Mouse (Mus musculus): ENCODE measurements around the gene Olfr364-ps1. TPM values are rescaled to one million over a fixed set of nuclear protein-coding genes. Genes with fewer than 3 reads are reported as not detected.

Gene Olfr364-ps1
- not detected in 2 replicates for polyA plus RNA-seq (2015; fragmentation: Nextera tagmentation; extraction: Ambion mirVana)

- Histone ChIP-seq H3K27me3 (replicated peaks; ENCODE audit: insufficient read depth, low read length) (no peaks in the 10 kb centered on the region), H3K36me3 (ENCODE audit: insufficient read depth, low read length) (no peaks in the 10 kb centered on the region), H3K9me3 (ENCODE audit: low read length) (no peaks in the 10 kb centered on the region), H3K4me1 (ENCODE audit: insufficient read depth, low read depth, low read length) (no peaks in the 10 kb centered on the region), H3K4me2 (replicated peaks; ENCODE audit: low read depth, low read length) (no peak within 1 kb of the TSS), H3K27ac (ENCODE audit: low read length) (no peak within 1 kb of the TSS), H3K9ac (replicated peaks; ENCODE audit: low read depth) (no peak within 1 kb of the TSS), H3K4me3 (ENCODE audit: low read depth, low read length) (no peak within 1 kb of the TSS)
- WGBS: 82% methylated on average over 3 of the region's 3 CpGs
- ATAC-seq (no peak), DNase-seq (ENCODE audit: low spot score) (no peak)
- no peak for TF ChIP-seq CTCF (IDR thresholded peaks at IDR 0.05)
- TF ChIP-seq EP300 (IDR thresholded peaks at IDR 0.05): no peak
These were observed at the start of gene Olfr364-ps1 for GRCm38 (mm10) chr2:37139022-37139421. Gene Olfr364-ps1 (plus strand): TSS chr2:37139322.

GRCm38 (mm10) chr2:37117810-37118209 is 21.3 kb upstream of the Olfr364-ps1 start, which contains the start of gene Olfr362:
Gene Olfr362 (minus strand): TSS chr2:37117910.
- no peak within 1 kb of the TSS for H3K4me3 ChIP-seq (ENCODE audit: low read depth, low read length)
- H3K36me3 ChIP-seq (ENCODE audit: insufficient read depth, low read length): no peaks in the 10 kb centered on the region
- 92% methylated on average over 1 of the region's 1 CpGs for WGBS
- TF ChIP-seq EP300 (IDR thresholded peaks at IDR 0.05) (no peak), CTCF (IDR thresholded peaks at IDR 0.05) (no peak)
- H3K4me1 ChIP-seq (ENCODE audit: insufficient read depth, low read depth, low read length): no peaks in the 10 kb centered on the region
- no peak within 1 kb of the TSS for H3K4me2 ChIP-seq (replicated peaks; ENCODE audit: low read depth, low read length)
- H3K9me3 ChIP-seq (ENCODE audit: low read length): no peaks in the 10 kb centered on the region
- ATAC-seq: no peak
- H3K27me3 ChIP-seq (replicated peaks; ENCODE audit: insufficient read depth, low read length): no peaks in the 10 kb centered on the region
- no peak within 1 kb of the TSS for H3K9ac ChIP-seq (replicated peaks; ENCODE audit: low read depth)
- no peak for DNase-seq (ENCODE audit: low spot score)
- H3K27ac ChIP-seq (ENCODE audit: low read length): no peak within 1 kb of the TSS

DNA sequence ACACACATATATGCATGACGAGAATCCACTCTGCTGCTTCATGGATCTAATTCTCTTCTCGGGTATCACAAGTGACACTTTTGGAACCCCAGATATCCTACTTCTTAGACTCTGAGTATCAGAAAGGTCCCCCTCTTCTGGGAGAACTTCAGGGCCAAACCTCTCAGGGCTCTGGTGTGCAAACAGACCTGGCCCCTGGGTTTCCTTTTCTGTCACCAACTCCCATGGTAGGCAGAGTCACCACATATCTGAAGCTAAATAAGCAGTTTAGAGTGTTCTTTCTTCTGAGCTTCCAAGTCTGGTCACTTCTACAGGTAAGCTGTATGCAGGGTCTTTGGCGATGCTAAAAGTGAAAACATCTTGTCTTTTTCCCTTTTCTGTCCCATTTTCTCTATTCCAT is 48.8 kb downstream of the Olfr364-ps1 start, which contains the start of gene Olfr365:
Gene Olfr365 (plus strand): TSS at position 301 of the 400 bp plus-strand sequence.
- no peak within 1 kb of the TSS for H3K27ac ChIP-seq (ENCODE audit: low read length)
- TF ChIP-seq EP300 (IDR thresholded peaks at IDR 0.05) (no peak), CTCF (IDR thresholded peaks at IDR 0.05) (no peak)
- H3K4me3 ChIP-seq (ENCODE audit: low read depth, low read length): no peak within 1 kb of the TSS
- no peaks in the 10 kb centered on the region for H3K9me3 ChIP-seq (ENCODE audit: low read length)
- no peaks in the 10 kb centered on the region for H3K4me1 ChIP-seq (ENCODE audit: insufficient read depth, low read depth, low read length)
- ATAC-seq (no peak), DNase-seq (ENCODE audit: low spot score) (no peak)
- H3K27me3 ChIP-seq (replicated peaks; ENCODE audit: insufficient read depth, low read length): no peaks in the 10 kb centered on the region
- 53% methylated on average over 3 of the region's 3 CpGs for WGBS
- no peak within 1 kb of the TSS for H3K4me2 ChIP-seq (replicated peaks; ENCODE audit: low read depth, low read length)
- no peak within 1 kb of the TSS for H3K9ac ChIP-seq (replicated peaks; ENCODE audit: low read depth)
- H3K36me3 ChIP-seq (ENCODE audit: insufficient read depth, low read length): no peaks in the 10 kb centered on the region

Other genes with a start within 250 kb of the Olfr364-ps1 start
- not detected in 2 replicates for gene Olfr353, start 246.4 kb upstream of the Olfr364-ps1 start, polyA plus RNA-seq (2015; fragmentation: Nextera tagmentation; extraction: Ambion mirVana)
- not detected in 2 replicates for gene Olfr354, start 233.6 kb upstream of the Olfr364-ps1 start, polyA plus RNA-seq (2015; fragmentation: Nextera tagmentation; extraction: Ambion mirVana)
- not detected in 2 replicates for gene Olfr355, start 210.4 kb upstream of the Olfr364-ps1 start, polyA plus RNA-seq (2015; fragmentation: Nextera tagmentation; extraction: Ambion mirVana)
- gene Olfr356, start 202.2 kb upstream of the Olfr364-ps1 start, polyA plus RNA-seq (2015; fragmentation: Nextera tagmentation; extraction: Ambion mirVana): not detected in 2 replicates
- gene Olfr357, start 145.5 kb upstream of the Olfr364-ps1 start, polyA plus RNA-seq (2015; fragmentation: Nextera tagmentation; extraction: Ambion mirVana): not detected in 2 replicates
- not detected in 2 replicates for gene Olfr358, start 130.0 kb upstream of the Olfr364-ps1 start, polyA plus RNA-seq (2015; fragmentation: Nextera tagmentation; extraction: Ambion mirVana)
- gene Olfr360, start 73.6 kb upstream of the Olfr364-ps1 start, polyA plus RNA-seq (2015; fragmentation: Nextera tagmentation; extraction: Ambion mirVana): not detected in 2 replicates
- not detected in 2 replicates for gene Olfr361, start 50.0 kb upstream of the Olfr364-ps1 start, polyA plus RNA-seq (2015; fragmentation: Nextera tagmentation; extraction: Ambion mirVana)
- gene Olfr362, start 21.4 kb upstream of the Olfr364-ps1 start, polyA plus RNA-seq (2015; fragmentation: Nextera tagmentation; extraction: Ambion mirVana): not detected in 2 replicates
- gene Olfr365, start 48.9 kb downstream of the Olfr364-ps1 start, polyA plus RNA-seq (2015; fragmentation: Nextera tagmentation; extraction: Ambion mirVana): not detected in 2 replicates
- not detected in 2 replicates for gene Olfr366, start 72.3 kb downstream of the Olfr364-ps1 start, polyA plus RNA-seq (2015; fragmentation: Nextera tagmentation; extraction: Ambion mirVana)
- gene Olfr368, start 187.2 kb downstream of the Olfr364-ps1 start, polyA plus RNA-seq (2015; fragmentation: Nextera tagmentation; extraction: Ambion mirVana): not detected in 2 replicates
- gene Pdcl, start 220.0 kb downstream of the Olfr364-ps1 start, polyA plus RNA-seq (2015; fragmentation: Nextera tagmentation; extraction: Ambion mirVana): 38.1 and 41.8 TPM in 2 replicates